Mouse (Mus musculus): ENCODE measurements at regions not wholly inside any gene's neighbourhood (a gene's known extent, or its start where the extent isn't known, plus 50 kb on each side); places are given as distances from the start of the nearest gene placed in this dataset.

- TF ChIP-seq GATA1 (IDR thresholded peaks at IDR 0.05; ENCODE audit: borderline replicate concordance, low read length) = no peak
- no peak for TF ChIP-seq FLI1 (IDR thresholded peaks at IDR 0.05; ENCODE audit: low read length)
- H3K9me3 ChIP-seq = no peaks in the 10 kb centered on the region; the same call in 1 of the 2 replicates
- H3K27me3 ChIP-seq (replicated peaks) = peaks cover 55% of the 10 kb centered on the region
- no peak overlapping the region for H3K4me3 ChIP-seq (replicated peaks)
- no peaks in the 10 kb centered on the region for H3K36me3 ChIP-seq (replicated peaks; ENCODE audit: low read length)
- H3K4me1 ChIP-seq = peaks cover 5% of the 10 kb centered on the region
Measured at GRCm38 (mm10) chr2:9693351-9693750, 187.7 kb upstream of the 4930412O13Rik start.

GRCm38 (mm10) chr2:9694178-9694577 lies 186.9 kb upstream of the 4930412O13Rik start:
- no peaks in the 10 kb centered on the region for H3K36me3 ChIP-seq (replicated peaks; ENCODE audit: low read length)
- no peak for TF ChIP-seq FLI1 (IDR thresholded peaks at IDR 0.05; ENCODE audit: low read length)
- TF ChIP-seq GATA1 (IDR thresholded peaks at IDR 0.05; ENCODE audit: borderline replicate concordance, low read length) = no peak

GRCm38 (mm10) chr2:9697591-9698345 lies 183.3 kb upstream of the 4930412O13Rik start:
- H3K4me1 ChIP-seq = no peaks in the 10 kb centered on the region
- no peaks in the 10 kb centered on the region for H3K36me3 ChIP-seq (replicated peaks; ENCODE audit: low read length)
- H3K4me3 ChIP-seq (replicated peaks) = no peak overlapping the region
- H3K9me3 ChIP-seq = 0 out of 2 replicates have a peak, but pooled peaks cover 2% of the 10 kb centered on the region
- TF ChIP-seq GATA1 (IDR thresholded peaks at IDR 0.05; ENCODE audit: borderline replicate concordance, low read length) (no peak), FLI1 (IDR thresholded peaks at IDR 0.05; ENCODE audit: low read length) (no peak)
- H3K27me3 ChIP-seq (replicated peaks) = peaks cover 31% of the 10 kb centered on the region

More at GRCm38 (mm10) chr2:9694178-9694577, 186.9 kb upstream of the 4930412O13Rik start:
- H3K4me3 ChIP-seq (replicated peaks) = no peak overlapping the region
- no peaks in the 10 kb centered on the region for H3K4me1 ChIP-seq
- H3K9me3 ChIP-seq = no peaks in the 10 kb centered on the region; the same call in 1 of the 2 replicates
- H3K27me3 ChIP-seq (replicated peaks) = peaks cover 52% of the 10 kb centered on the region

- TF ChIP-seq GATA1 (IDR thresholded peaks at IDR 0.05; ENCODE audit: borderline replicate concordance, low read length) (no peak), FLI1 (IDR thresholded peaks at IDR 0.05; ENCODE audit: low read length) (no peak)
- H3K4me1 ChIP-seq = no peaks in the 10 kb centered on the region
Measured at GRCm38 (mm10) chr2:9704266-9704665, 176.8 kb upstream of the 4930412O13Rik start.

GRCm38 (mm10) chr2:9709466-9709865 lies 171.6 kb upstream of the 4930412O13Rik start:
- TF ChIP-seq FLI1 (IDR thresholded peaks at IDR 0.05; ENCODE audit: low read length) (no peak), GATA1 (IDR thresholded peaks at IDR 0.05; ENCODE audit: borderline replicate concordance, low read length) (no peak)
- no peaks in the 10 kb centered on the region for H3K36me3 ChIP-seq (replicated peaks; ENCODE audit: low read length)
- no peaks in the 10 kb centered on the region for H3K4me1 ChIP-seq
- H3K27me3 ChIP-seq (replicated peaks) = peaks cover 2% of the 10 kb centered on the region
- no peaks in the 10 kb centered on the region for H3K9me3 ChIP-seq
- no peak overlapping the region for H3K4me3 ChIP-seq (replicated peaks)

More at GRCm38 (mm10) chr2:9704266-9704665, 176.8 kb upstream of the 4930412O13Rik start:
- H3K9me3 ChIP-seq = 0 out of 2 replicates have a peak, but pooled peaks cover 2% of the 10 kb centered on the region
- no peak overlapping the region for H3K4me3 ChIP-seq (replicated peaks)
- peaks cover 11% of the 10 kb centered on the region for H3K27me3 ChIP-seq (replicated peaks)
- H3K36me3 ChIP-seq (replicated peaks; ENCODE audit: low read length) = no peaks in the 10 kb centered on the region

- Histone ChIP-seq H3K4me1 (no peaks in the 10 kb centered on the region), H3K36me3 (replicated peaks; ENCODE audit: low read length) (no peaks in the 10 kb centered on the region), H3K4me3 (replicated peaks) (no peak overlapping the region), H3K9me3 (no peaks in the 10 kb centered on the region; the same call in 1 of the 2 replicates), H3K27me3 (replicated peaks) (no peaks in the 10 kb centered on the region)
- no peak for TF ChIP-seq GATA1 (IDR thresholded peaks at IDR 0.05; ENCODE audit: borderline replicate concordance, low read length)
- no peak for TF ChIP-seq FLI1 (IDR thresholded peaks at IDR 0.05; ENCODE audit: low read length)
Measured at GRCm38 (mm10) chr2:9717904-9718303, 163.1 kb upstream of the 4930412O13Rik start.

- Histone ChIP-seq H3K27me3 (replicated peaks) (no peaks in the 10 kb centered on the region), H3K4me3 (replicated peaks) (no peak overlapping the region), H3K4me1 (no peaks in the 10 kb centered on the region), H3K9me3 (no peaks in the 10 kb centered on the region), H3K36me3 (replicated peaks; ENCODE audit: low read length) (no peaks in the 10 kb centered on the region)
- TF ChIP-seq FLI1 (IDR thresholded peaks at IDR 0.05; ENCODE audit: low read length) (no peak), GATA1 (IDR thresholded peaks at IDR 0.05; ENCODE audit: borderline replicate concordance, low read length) (no peak)
Measured at GRCm38 (mm10) chr2:9733243-9733642, 147.8 kb upstream of the 4930412O13Rik start.

GRCm38 (mm10) chr2:9744181-9744580 lies 136.9 kb upstream of the 4930412O13Rik start:
- TF ChIP-seq GATA1 (IDR thresholded peaks at IDR 0.05; ENCODE audit: borderline replicate concordance, low read length) (no peak), FLI1 (IDR thresholded peaks at IDR 0.05; ENCODE audit: low read length) (no peak)
- Histone ChIP-seq H3K27me3 (replicated peaks) (peaks cover 2% of the 10 kb centered on the region), H3K4me1 (no peaks in the 10 kb centered on the region), H3K9me3 (no peaks in the 10 kb centered on the region), H3K4me3 (replicated peaks) (no peak overlapping the region), H3K36me3 (replicated peaks; ENCODE audit: low read length) (no peaks in the 10 kb centered on the region)

- Histone ChIP-seq H3K4me3 (replicated peaks) (no peak overlapping the region), H3K27me3 (replicated peaks) (peaks cover 4% of the 10 kb centered on the region), H3K36me3 (replicated peaks; ENCODE audit: low read length) (no peaks in the 10 kb centered on the region), H3K9me3 (no peaks in the 10 kb centered on the region), H3K4me1 (no peaks in the 10 kb centered on the region)
- TF ChIP-seq FLI1 (IDR thresholded peaks at IDR 0.05; ENCODE audit: low read length) (no peak), GATA1 (IDR thresholded peaks at IDR 0.05; ENCODE audit: borderline replicate concordance, low read length) (no peak)
Measured at GRCm38 (mm10) chr2:9749829-9750788, 130.9 kb upstream of the 4930412O13Rik start.
